Mouse (Mus musculus) adrenal gland, postnatal 36 days (tissue): ENCODE data around the gene Tprkb. TPM values are rescaled to one million over a fixed set of nuclear protein-coding genes. Genes with fewer than 3 reads are reported as not detected.
"Not testable (repeated sequence)": the region's sequence is repeated elsewhere in the genome, so short reads cannot be mapped to it uniquely, and the experiment has no call there.

ENCODE experiments used
- DNase-seq, 2 experiments: peaks; one replicate each; pipeline ENCODE4 v3.0.0; 2021; ENCODE audit warnings: mixed read lengths in 1 of 2
- total RNA-seq, 2 experiments: library from RNA; stranded (reverse); gene quantifications; 2 replicates each; pipeline ENCODE4 v1.2.3; 2021

Tprkb gene
- total RNA-seq, 2 experiments from 2014 or later = 40.7 to 56.0 TPM

- DNase-seq = peak; percentile 90
Measured at GRCm38 (mm10) chr6:85915539-85916513, 4.2 kb downstream of the Tprkb start, which contains the start of gene Nat8f1. Nat8f1 (minus strand) TSS chr6:85915687.

GRCm38 (mm10) chr6:85916596-85916995 is 4.9 kb downstream of the Tprkb start:
- no peak for DNase-seq

- not testable (repeated sequence) for DNase-seq
Measured at GRCm38 (mm10) chr6:85918341-85918740, 6.7 kb downstream of the Tprkb start.

GRCm38 (mm10) chr6:85919401-85919800 is 7.7 kb downstream of the Tprkb start:
- DNase-seq = no peak

- DNase-seq = no peak
Measured at GRCm38 (mm10) chr6:85923643-85924042, 12.0 kb downstream of the Tprkb start.

- DNase-seq = peak in 1 of 2 experiments; percentile 48
Measured at GRCm38 (mm10) chr6:85926709-85927108, 15.0 kb downstream of the Tprkb start.

GRCm38 (mm10) chr6:85927476-85928464 is 16.1 kb downstream of the Tprkb start:
- DNase-seq = peak in 1 of 2 experiments; percentile 43

- no peak for DNase-seq
Measured at GRCm38 (mm10) chr6:85929312-85929711, 17.6 kb downstream of the Tprkb start.

GRCm38 (mm10) chr6:85934047-85934446 is 22.4 kb downstream of the Tprkb start:
- no peak for DNase-seq

- no peak for DNase-seq
Measured at GRCm38 (mm10) chr6:85935646-85936045, 24.0 kb downstream of the Tprkb start.

- peak; percentile 90 to 92 for DNase-seq
Measured at GRCm38 (mm10) chr6:85936508-85937465, 25.1 kb downstream of the Tprkb start.

GRCm38 (mm10) chr6:85938701-85939100 is 27.0 kb downstream of the Tprkb start:
- no peak for DNase-seq

GRCm38 (mm10) chr6:85942469-85942868 is 30.8 kb downstream of the Tprkb start:
- DNase-seq = no peak

- DNase-seq = no peak
Measured at GRCm38 (mm10) chr6:85948549-85948948, 36.9 kb downstream of the Tprkb start.

- DNase-seq = peak; percentile 26 to 29
Measured at GRCm38 (mm10) chr6:85957581-85957980, 45.9 kb downstream of the Tprkb start.

- peak; percentile 94 for DNase-seq
Measured at GRCm38 (mm10) chr6:85961101-85962091, 49.7 kb downstream of the Tprkb start, which contains the start of gene Dusp11. Dusp11 (minus strand) TSS chr6:85961667.

- not testable (repeated sequence) for DNase-seq
Measured at GRCm38 (mm10) chr6:85966081-85966480, 54.4 kb downstream of the Tprkb start.

- DNase-seq = no peak
Measured at GRCm38 (mm10) chr6:85966686-85967085, 55.0 kb downstream of the Tprkb start.

GRCm38 (mm10) chr6:85969889-85970288 is 58.2 kb downstream of the Tprkb start:
- DNase-seq = no peak

GRCm38 (mm10) chr6:85972699-85973098 is 61.0 kb downstream of the Tprkb start:
- no peak for DNase-seq
